Mouse (Mus musculus): ENCODE data around the gene Treh.

GRCm38 (mm10) chr9:44720358-44721153, 47.5 kb downstream of the Treh start:
- TF ChIP-seq TAL1 (IDR thresholded peaks at IDR 0.05; ENCODE audit: low read length) (no peak), GATA1 (IDR thresholded peaks at IDR 0.05; ENCODE audit: low read length) (no peak)
